In the genomic region with DNA sequence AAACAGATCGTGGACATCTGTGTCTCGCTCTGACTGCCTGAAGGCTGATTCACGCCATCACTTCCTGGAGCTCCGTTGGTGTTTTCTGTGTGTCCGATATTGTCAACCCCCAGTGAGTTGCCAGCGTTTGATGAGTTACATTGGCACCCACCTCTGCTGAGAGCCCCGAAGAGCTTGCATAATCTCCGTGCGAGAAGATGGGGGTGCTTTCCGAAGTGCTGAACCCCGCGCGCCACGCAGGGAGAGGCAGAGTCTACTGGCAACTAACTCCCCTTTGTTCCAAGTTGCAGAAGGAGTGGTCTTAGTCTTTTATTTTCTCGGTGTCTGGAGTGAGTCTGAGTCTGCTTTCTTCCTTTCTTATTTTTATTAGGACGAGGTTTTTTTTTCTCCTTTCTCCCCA, we compare ENCODE assay signal across 8 mouse cellular contexts. TPM values are rescaled to one million over a fixed set of nuclear protein-coding genes. Genes with fewer than 3 reads are reported as not detected.
A peak's percentile ranks its signal among the peaks of the same experiment; 100 is the strongest.
DNase-seq lines count a peak whose midpoint lies in the region; ATAC-seq and TF ChIP-seq lines count a peak whose summit lies in the region.

A gene (minus strand): TSS at position 281 of the 400 bp plus-strand sequence.

- peaks cover 54% of the 10 kb centered on the region for H3K27me3 ChIP-seq in lung, embryonic 15.5 days
- peaks cover 55% of the 10 kb centered on the region for H3K27me3 ChIP-seq in embryonic facial prominence, embryonic 13.5 days
- H3K27me3 ChIP-seq in hindbrain, embryonic 16.5 days (replicated peaks; ENCODE audit: control insufficient read depth, insufficient read depth, low read length), result peaks cover 33% of the 10 kb centered on the region
- peaks cover 39% of the 10 kb centered on the region for H3K27me3 ChIP-seq in midbrain, postnatal 0 days (ENCODE audit: insufficient read depth, low read length)

- DNase-seq in lung, postnatal 25 days (ENCODE audit: low spot score), result no peak
- DNase-seq in midbrain, postnatal 0 days (ENCODE audit: low spot score), result no peak
- DNase-seq in layer of hippocampus, adult 9-11 months, result no peak
- DNase-seq in thymus, postnatal 25 days, result no peak
- DNase-seq in urinary bladder, postnatal 14 days (ENCODE audit: low spot score), result no peak

- WGBS in lung, embryonic 15.5 days, result 3% methylated on average over 16 of the region's 16 CpGs
- 3% methylated on average over 16 of the region's 16 CpGs for WGBS in embryonic facial prominence, embryonic 13.5 days
- 3% methylated on average over 16 of the region's 16 CpGs for WGBS in hindbrain, embryonic 16.5 days
- 1% methylated on average over 16 of the region's 16 CpGs for WGBS in midbrain, postnatal 0 days

- no peak for ATAC-seq in lung, embryonic 15.5 days (ENCODE audit: borderline replicate concordance, extremely low read depth, low FRiP score, low TSS enrichment)
- ATAC-seq in embryonic facial prominence, embryonic 13.5 days (ENCODE audit: insufficient number of reproducible peaks, insufficient read depth, low FRiP score, low TSS enrichment, low read depth), result no peak
- no peak for ATAC-seq in hindbrain, embryonic 16.5 days
- ATAC-seq in midbrain, postnatal 0 days (ENCODE audit: low FRiP score), result no peak

- no peaks in the 10 kb centered on the region for H3K9me3 ChIP-seq in lung, embryonic 15.5 days
- H3K9me3 ChIP-seq in embryonic facial prominence, embryonic 13.5 days, result no peaks in the 10 kb centered on the region
- H3K9me3 ChIP-seq in hindbrain, embryonic 16.5 days (ENCODE audit: control insufficient read depth, low read length), result no peaks in the 10 kb centered on the region
- H3K9me3 ChIP-seq in midbrain, postnatal 0 days (ENCODE audit: low read length), result no peaks in the 10 kb centered on the region

- H3K4me1 ChIP-seq in lung, embryonic 15.5 days, result peaks cover 17% of the 10 kb centered on the region
- H3K4me1 ChIP-seq in embryonic facial prominence, embryonic 13.5 days, result peaks cover 29% of the 10 kb centered on the region
- H3K4me1 ChIP-seq in hindbrain, embryonic 16.5 days (ENCODE audit: control insufficient read depth, insufficient read depth, low read depth, low read length), result peaks cover 24% of the 10 kb centered on the region
- peaks cover 6% of the 10 kb centered on the region; the same call in 1 of the 2 replicates for H3K4me1 ChIP-seq in midbrain, postnatal 0 days (ENCODE audit: insufficient read depth, low read length)

- no peak within 1 kb of the TSS for H3K27ac ChIP-seq in lung, embryonic 15.5 days
- H3K27ac ChIP-seq in embryonic facial prominence, embryonic 13.5 days, result no peak within 1 kb of the TSS
- H3K27ac ChIP-seq in hindbrain, embryonic 16.5 days (ENCODE audit: low read depth, low read length), result no peak within 1 kb of the TSS
- no peak within 1 kb of the TSS for H3K27ac ChIP-seq in midbrain, postnatal 0 days (ENCODE audit: low read depth, low read length)

- TF ChIP-seq CTCF in midbrain, postnatal 0 days (IDR thresholded peaks at IDR 0.05), result no peak

- H3K36me3 ChIP-seq in lung, embryonic 15.5 days, result no peaks in the 10 kb centered on the region
- no peaks in the 10 kb centered on the region for H3K36me3 ChIP-seq in embryonic facial prominence, embryonic 13.5 days
- H3K36me3 ChIP-seq in hindbrain, embryonic 16.5 days (ENCODE audit: control insufficient read depth, insufficient read depth, low read length), result no peaks in the 10 kb centered on the region
- no peaks in the 10 kb centered on the region for H3K36me3 ChIP-seq in midbrain, postnatal 0 days (ENCODE audit: insufficient read depth, low read length)

- H3K4me3 ChIP-seq in lung, embryonic 15.5 days, result peak within 1 kb of the TSS; percentile 38
- peak within 1 kb of the TSS; percentile 42 for H3K4me3 ChIP-seq in embryonic facial prominence, embryonic 13.5 days
- peak within 1 kb of the TSS; percentile 49 for H3K4me3 ChIP-seq in hindbrain, embryonic 16.5 days (ENCODE audit: low read length)
- H3K4me3 ChIP-seq in midbrain, postnatal 0 days (ENCODE audit: low read depth, low read length), result peak within 1 kb of the TSS; percentile 36

- H3K9ac ChIP-seq in lung, embryonic 15.5 days, result no peak within 1 kb of the TSS
- H3K9ac ChIP-seq in embryonic facial prominence, embryonic 13.5 days, result peak within 1 kb of the TSS; percentile 44; the same call in 1 of the 2 replicates
- peak within 1 kb of the TSS; percentile 63 for H3K9ac ChIP-seq in hindbrain, embryonic 16.5 days (ENCODE audit: low read depth, low read length)
- peak within 1 kb of the TSS; percentile 44 for H3K9ac ChIP-seq in midbrain, postnatal 0 days (replicated peaks; ENCODE audit: low read length, poor library complexity, severe bottlenecking)

- H3K4me2 ChIP-seq in lung, embryonic 15.5 days, result peak within 1 kb of the TSS; percentile 64
- H3K4me2 ChIP-seq in embryonic facial prominence, embryonic 13.5 days, result peak within 1 kb of the TSS; percentile 74
- H3K4me2 ChIP-seq in hindbrain, embryonic 16.5 days (ENCODE audit: low read length), result peak within 1 kb of the TSS; percentile 83
- H3K4me2 ChIP-seq in midbrain, postnatal 0 days (ENCODE audit: low read depth, low read length, poor library complexity, severe bottlenecking), result peak within 1 kb of the TSS; percentile 86

RNA-seq across cellular contexts. Expression of the gene that starts here (rescaled TPM):
- polyA plus RNA-seq in lung, embryonic 15.5 days (2015; fragmentation: Nextera tagmentation; extraction: Ambion mirVana), result 0.04 and 0.05 TPM in 2 replicates
- polyA plus RNA-seq in embryonic facial prominence, embryonic 13.5 days (2015; fragmentation: Nextera tagmentation; extraction: Ambion mirVana), result 2.7 and 3.0 TPM in 2 replicates
- polyA plus RNA-seq in hindbrain, embryonic 16.5 days (2015; fragmentation: Nextera tagmentation; extraction: Ambion mirVana), result 6.0 and 6.8 TPM in 2 replicates
- 5.1 and 5.6 TPM in 2 replicates for total RNA-seq in midbrain, postnatal 0 days (2014; rRNA removed)
- 2.4 and 2.7 TPM in 2 replicates for polyA plus RNA-seq in midbrain, postnatal 0 days (2015; fragmentation: Nextera tagmentation; extraction: Ambion mirVana)
